ENCODE assay signal across 7 mouse cellular contexts in genomic region chr4:152478224-152478567, GRCm38 (mm10). TPM values are rescaled to one million over a fixed set of nuclear protein-coding genes. Genes with fewer than 3 reads are reported as not detected.
DNase-seq lines count a peak whose midpoint lies in the region; ATAC-seq lines count a peak whose summit lies in the region.

No protein-coding gene starts in this region.

- WGBS in neural tube, embryonic 11.5 days = under 1% methylated on average over 13 of the region's 13 CpGs
- 2% methylated on average over 13 of the region's 13 CpGs for WGBS in forebrain, embryonic 13.5 days
- under 1% methylated on average over 13 of the region's 13 CpGs for WGBS in limb, embryonic 15.5 days
- under 1% methylated on average over 13 of the region's 13 CpGs for WGBS in stomach, embryonic 15.5 days

- H3K36me3 ChIP-seq in neural tube, embryonic 11.5 days (ENCODE audit: control insufficient read depth, insufficient read depth, low read length) = no peaks in the 10 kb centered on the region
- H3K36me3 ChIP-seq in forebrain, embryonic 13.5 days (ENCODE audit: poor library complexity, severe bottlenecking) = no peaks in the 10 kb centered on the region
- no peaks in the 10 kb centered on the region for H3K36me3 ChIP-seq in limb, embryonic 15.5 days
- no peaks in the 10 kb centered on the region for H3K36me3 ChIP-seq in stomach, embryonic 15.5 days

- no peaks in the 10 kb centered on the region for H3K9me3 ChIP-seq in neural tube, embryonic 11.5 days (ENCODE audit: control insufficient read depth, low read length)
- H3K9me3 ChIP-seq in forebrain, embryonic 13.5 days (replicated peaks) = no peaks in the 10 kb centered on the region
- H3K9me3 ChIP-seq in limb, embryonic 15.5 days = no peaks in the 10 kb centered on the region
- no peaks in the 10 kb centered on the region for H3K9me3 ChIP-seq in stomach, embryonic 15.5 days

- H3K27ac ChIP-seq in neural tube, embryonic 11.5 days (ENCODE audit: low read depth, low read length) = peak overlapping the region; percentile 62
- H3K27ac ChIP-seq in forebrain, embryonic 13.5 days = peak overlapping the region; percentile 83
- no peak overlapping the region for H3K27ac ChIP-seq in limb, embryonic 15.5 days
- H3K27ac ChIP-seq in stomach, embryonic 15.5 days = peak overlapping the region; percentile 71

- peak overlapping the region; percentile 73 for H3K4me3 ChIP-seq in neural tube, embryonic 11.5 days (ENCODE audit: low read depth, low read length)
- H3K4me3 ChIP-seq in forebrain, embryonic 13.5 days = peak overlapping the region; percentile 74
- H3K4me3 ChIP-seq in limb, embryonic 15.5 days = peak overlapping the region; percentile 81
- peak overlapping the region; percentile 77 for H3K4me3 ChIP-seq in stomach, embryonic 15.5 days (replicated peaks)

- no peak for DNase-seq in neural tube, embryonic 11.5 days (ENCODE audit: low spot score)
- DNase-seq in neural tube, embryonic 10.5 days (ENCODE audit: extremely low spot score, low spot score) = no peak
- DNase-seq in spleen, postnatal 36 days (ENCODE audit: low spot score in 2 of 2) = no peak
- no peak for DNase-seq in left cerebral cortex, adult 18-20 months (ENCODE audit: low spot score in 2 of 2)

- H3K27me3 ChIP-seq in neural tube, embryonic 11.5 days (ENCODE audit: control insufficient read depth, insufficient read depth, low read length) = peaks cover 10% of the 10 kb centered on the region
- peaks cover 10% of the 10 kb centered on the region; the same call in 1 of the 2 replicates for H3K27me3 ChIP-seq in forebrain, embryonic 13.5 days
- H3K27me3 ChIP-seq in limb, embryonic 15.5 days = peaks cover 21% of the 10 kb centered on the region
- peaks cover 21% of the 10 kb centered on the region for H3K27me3 ChIP-seq in stomach, embryonic 15.5 days (replicated peaks)

- peak overlapping the region; percentile 77 for H3K4me2 ChIP-seq in neural tube, embryonic 11.5 days (ENCODE audit: low read depth)
- H3K4me2 ChIP-seq in forebrain, embryonic 13.5 days = peak overlapping the region; percentile 76
- H3K4me2 ChIP-seq in limb, embryonic 15.5 days = peak overlapping the region; percentile 78
- peak overlapping the region; percentile 91 for H3K4me2 ChIP-seq in stomach, embryonic 15.5 days

- ATAC-seq in neural tube, embryonic 11.5 days (ENCODE audit: insufficient read depth, low FRiP score, low TSS enrichment) = no peak
- no peak; the same call in 1 of the 2 replicates for ATAC-seq in forebrain, embryonic 13.5 days
- no peak for ATAC-seq in limb, embryonic 15.5 days (ENCODE audit: insufficient number of reproducible peaks, low FRiP score, low TSS enrichment, low read depth)
- ATAC-seq in stomach, embryonic 15.5 days (ENCODE audit: insufficient read depth, low FRiP score, low read depth) = 0 out of 2 replicates have a peak, but pooled peaks have one; percentile 6

- peaks cover 10% of the 10 kb centered on the region for H3K4me1 ChIP-seq in neural tube, embryonic 11.5 days (ENCODE audit: control insufficient read depth, insufficient read depth, low read length)
- peaks cover 22% of the 10 kb centered on the region for H3K4me1 ChIP-seq in forebrain, embryonic 13.5 days
- peaks cover 21% of the 10 kb centered on the region for H3K4me1 ChIP-seq in limb, embryonic 15.5 days
- peaks cover 19% of the 10 kb centered on the region for H3K4me1 ChIP-seq in stomach, embryonic 15.5 days

- H3K9ac ChIP-seq in neural tube, embryonic 11.5 days (ENCODE audit: low read length) = peak overlapping the region; percentile 95
- H3K9ac ChIP-seq in forebrain, embryonic 13.5 days = peak overlapping the region; percentile 91
- peak overlapping the region; percentile 76 for H3K9ac ChIP-seq in limb, embryonic 15.5 days
- peak overlapping the region; percentile 49; the same call in 1 of the 2 replicates for H3K9ac ChIP-seq in stomach, embryonic 15.5 days

RNA-seq across cellular contexts. Expression of gene Kcnab2, which starts 0.5 kb away (rescaled TPM):
- polyA plus RNA-seq in neural tube, embryonic 11.5 days (2014; fragmentation: Nextera tagmentation; extraction: Ambion mirVana) = 8.5 and 8.6 TPM in 2 replicates
- polyA plus RNA-seq in forebrain, embryonic 13.5 days (2015; fragmentation: Nextera tagmentation; extraction: Ambion mirVana) = 12.2 and 13.1 TPM in 2 replicates
- 7.6 and 8.2 TPM in 2 replicates for polyA plus RNA-seq in limb, embryonic 15.5 days (2015; fragmentation: Nextera tagmentation; extraction: Ambion mirVana)
- 5.0 and 5.2 TPM in 2 replicates for polyA plus RNA-seq in stomach, embryonic 15.5 days (2015; fragmentation: Nextera tagmentation; extraction: Ambion mirVana)
- total RNA-seq in left cerebral cortex, adult 18-20 months (2021) = 100 to 1,000 TPM; 382 to 428 TPM

RNA-seq across cellular contexts. Expression of gene Nphp4, which starts 1.7 kb away (rescaled TPM):
- 4.6 and 5.0 TPM in 2 replicates for polyA plus RNA-seq in neural tube, embryonic 11.5 days (2014; fragmentation: Nextera tagmentation; extraction: Ambion mirVana)
- 4.4 and 5.2 TPM in 2 replicates for polyA plus RNA-seq in forebrain, embryonic 13.5 days (2015; fragmentation: Nextera tagmentation; extraction: Ambion mirVana)
- 2.3 TPM in 2 replicates for polyA plus RNA-seq in limb, embryonic 15.5 days (2015; fragmentation: Nextera tagmentation; extraction: Ambion mirVana)
- 1.9 and 2.2 TPM in 2 replicates for polyA plus RNA-seq in stomach, embryonic 15.5 days (2015; fragmentation: Nextera tagmentation; extraction: Ambion mirVana)
- total RNA-seq in left cerebral cortex, adult 18-20 months (2021) = 10 to 100 TPM; 18.4 to 23.9 TPM
